Mouse (Mus musculus) kidney, adult 2 months (tissue): ENCODE results near the gene Foxo1. TPM values are rescaled to one million over a fixed set of nuclear protein-coding genes. Genes with fewer than 3 reads are reported as not detected.

ENCODE experiments used
- DNase-seq: peaks from one replicate; pipeline ENCODE4 v3.0.0; 2021
- H3K27ac ChIP-seq: fragments of 200-500 bp; 2 replicates; pipeline ENCODE4 v1.5.1; 2012; ENCODE audit warnings: low read depth, low read length, control low read depth, inconsistent platforms; ENCODE audit not compliant: insufficient read depth
- H3K27me3 ChIP-seq: fragments of 200-500 bp; replicated peaks from 2 replicates; pipeline ENCODE4 v1.6.1; 2012; ENCODE audit warnings: mild to moderate bottlenecking, moderate library complexity, low read length, inconsistent platforms; ENCODE audit not compliant: control insufficient read depth, insufficient read depth
- H3K36me3 ChIP-seq: fragments of 200-500 bp; 2 replicates; pipeline ENCODE4 v1.6.1; 2012; ENCODE audit warnings: mild to moderate bottlenecking, moderate library complexity, low read length, inconsistent platforms; ENCODE audit not compliant: control insufficient read depth, insufficient read depth
- H3K4me1 ChIP-seq: fragments of 200-500 bp; 2 replicates; pipeline ENCODE4 v1.6.1; 2011; ENCODE audit warnings: low read length; ENCODE audit not compliant: control insufficient read depth, insufficient read depth
- H3K4me3 ChIP-seq: fragments of 200-500 bp; 2 replicates; pipeline ENCODE4 v1.5.1; 2011; ENCODE audit warnings: mild to moderate bottlenecking, low read depth, low read length, control low read depth; ENCODE audit not compliant: insufficient read depth
- CTCF ChIP-seq: fragments of 200-500 bp; conservative IDR thresholded peaks from 2 replicates; pipeline ENCODE4 v1.5.1; 2011; ENCODE audit warnings: low read depth, mild to moderate bottlenecking, control low read depth, low read length, moderate library complexity, mixed read lengths; ENCODE audit not compliant: insufficient read depth, insufficient read length
- POLR2A ChIP-seq: fragments of 200-500 bp; IDR thresholded peaks from one replicate; pipeline ENCODE4 v1.6.1; 2011; ENCODE audit warnings: low read depth, low read length, control low read depth
- WGBS: fragments of 180-500 bp; shearing (Covaris S2); methylation state at CpG from one replicate; pipeline ENCODE4 v1.1.7; 2018; 5-methylcytosine and 5-hydroxymethylcytosine counted together
- polyA plus RNA-seq: library from polyadenylated mRNA; depleted of rRNA; stranded (reverse); fragments of >200 nt; gene quantifications from 2 replicates; pipeline ENCODE4 v1.2.3, GENCODE M21; 2012

The Foxo1 gene
- polyA plus RNA-seq, 1 experiment, result 14.4 TPM

GRCm38 (mm10) chr3:52293946-52294345, 25.8 kb downstream of the Foxo1 start:
- no peak for DNase-seq
- no peaks in the 10 kb centered on the region for H3K36me3 ChIP-seq
- WGBS, result 54% methylated on average over 5 of the region's 5 CpGs
- H3K27ac ChIP-seq, result no peak overlapping the region
- no peaks in the 10 kb centered on the region for H3K27me3 ChIP-seq
- H3K4me1 ChIP-seq, result peaks cover 37% of the 10 kb centered on the region
- H3K4me3 ChIP-seq, result no peak overlapping the region
- TF ChIP-seq POLR2A, result no peak

GRCm38 (mm10) chr3:52295688-52296087, 27.6 kb downstream of the Foxo1 start:
- no peak for TF ChIP-seq POLR2A
- no peak for TF ChIP-seq CTCF
- Histone ChIP-seq H3K27me3 (no peaks in the 10 kb centered on the region), H3K36me3 (no peaks in the 10 kb centered on the region), H3K27ac (no peak overlapping the region), H3K4me1 (peaks cover 44% of the 10 kb centered on the region), H3K4me3 (no peak overlapping the region)
- no peak for DNase-seq
- 79% methylated on average over 1 of the region's 1 CpGs for WGBS

GRCm38 (mm10) chr3:52296224-52296760, 28.2 kb downstream of the Foxo1 start:
- DNase-seq, result no peak
- 70% methylated on average over 7 of the region's 7 CpGs for WGBS
- Histone ChIP-seq H3K4me1 (peaks cover 45% of the 10 kb centered on the region), H3K36me3 (no peaks in the 10 kb centered on the region), H3K27me3 (no peaks in the 10 kb centered on the region), H3K27ac (no peak overlapping the region), H3K4me3 (no peak overlapping the region)
- TF ChIP-seq CTCF (no peak), POLR2A (no peak)

- 75% methylated on average over 15 of the region's 15 CpGs for WGBS
- no peak for TF ChIP-seq CTCF
- no peak for TF ChIP-seq POLR2A
- DNase-seq, result no peak
- Histone ChIP-seq H3K4me1 (peaks cover 41% of the 10 kb centered on the region), H3K36me3 (no peaks in the 10 kb centered on the region), H3K27me3 (no peaks in the 10 kb centered on the region), H3K27ac (no peak overlapping the region), H3K4me3 (no peak overlapping the region)
Measured at GRCm38 (mm10) chr3:52297291-52298018, 29.3 kb downstream of the Foxo1 start.

GRCm38 (mm10) chr3:52298683-52299082, 30.5 kb downstream of the Foxo1 start:
- no peaks in the 10 kb centered on the region for H3K27me3 ChIP-seq
- TF ChIP-seq POLR2A (no peak), CTCF (no peak)
- no peak overlapping the region for H3K27ac ChIP-seq
- H3K4me1 ChIP-seq, result peaks cover 31% of the 10 kb centered on the region
- no peaks in the 10 kb centered on the region for H3K36me3 ChIP-seq
- 79% methylated on average over 4 of the region's 4 CpGs for WGBS
- no peak overlapping the region for H3K4me3 ChIP-seq
- no peak for DNase-seq

- Histone ChIP-seq H3K4me1 (peaks cover 26% of the 10 kb centered on the region), H3K27ac (no peak overlapping the region), H3K36me3 (no peaks in the 10 kb centered on the region), H3K4me3 (no peak overlapping the region), H3K27me3 (no peaks in the 10 kb centered on the region)
- 51% methylated on average over 2 of the region's 2 CpGs for WGBS
- no peak for DNase-seq
- TF ChIP-seq CTCF (no peak), POLR2A (no peak)
Measured at GRCm38 (mm10) chr3:52299376-52299775, 31.2 kb downstream of the Foxo1 start.

- TF ChIP-seq POLR2A, result no peak
- no peak for TF ChIP-seq CTCF
- Histone ChIP-seq H3K4me1 (peaks cover 26% of the 10 kb centered on the region), H3K27ac (no peak overlapping the region), H3K36me3 (no peaks in the 10 kb centered on the region), H3K4me3 (no peak overlapping the region), H3K27me3 (no peaks in the 10 kb centered on the region)
- 49% methylated on average over 6 of the region's 6 CpGs for WGBS
- no peak for DNase-seq
Measured at GRCm38 (mm10) chr3:52300517-52300916, 32.4 kb downstream of the Foxo1 start.

- no peak for DNase-seq
- H3K4me3 ChIP-seq, result no peak overlapping the region
- peaks cover 33% of the 10 kb centered on the region for H3K4me1 ChIP-seq
- no peak overlapping the region for H3K27ac ChIP-seq
- H3K27me3 ChIP-seq, result no peaks in the 10 kb centered on the region
- H3K36me3 ChIP-seq, result no peaks in the 10 kb centered on the region
- 76% methylated on average over 5 of the region's 5 CpGs for WGBS
- TF ChIP-seq POLR2A, result no peak
- no peak for TF ChIP-seq CTCF
Measured at GRCm38 (mm10) chr3:52303301-52303700, 35.2 kb downstream of the Foxo1 start.
